In genomic region chr1:167114363-167115050, GRCm38 (mm10) we compare ENCODE assay signal across 16 mouse cellular contexts.
DNase-seq lines count a peak whose midpoint lies in the region; ATAC-seq and TF ChIP-seq lines count a peak whose summit lies in the region.
"Had no signal": no experiment of that assay in that cellular context is flagged by ENCODE, and none has a peak within 500 bp of the region (broad histone marks: within the 10 kb centered on the region; RNA-seq: fewer than 3 reads in every experiment).

No protein-coding gene starts in this region.

- H3K27ac ChIP-seq in embryonic facial prominence, embryonic 14.5 days (replicated peaks; ENCODE audit: low read depth, low read length), result no peak overlapping the region
- no peak overlapping the region for H3K27ac ChIP-seq in embryonic facial prominence, embryonic 10.5 days (replicated peaks)
- H3K27ac ChIP-seq in hindbrain, postnatal 0 days, result no peak overlapping the region
- H3K27ac ChIP-seq in hindbrain, embryonic 10.5 days, result no peak overlapping the region
- no peak overlapping the region for H3K27ac ChIP-seq in midbrain, embryonic 14.5 days (replicated peaks; ENCODE audit: low read depth, low read length)
- H3K27ac ChIP-seq in midbrain, embryonic 10.5 days (replicated peaks), result no peak overlapping the region
- H3K27ac ChIP-seq: heart, adult 2 months; limb, embryonic 15.5 days had no signal

- 69% methylated on average over 4 of the region's 4 CpGs for WGBS in embryonic facial prominence, embryonic 14.5 days
- WGBS in embryonic facial prominence, embryonic 10.5 days, result 77% methylated on average over 4 of the region's 4 CpGs
- WGBS in hindbrain, postnatal 0 days, result 31% methylated on average over 4 of the region's 4 CpGs
- WGBS in hindbrain, embryonic 10.5 days, result 67% methylated on average over 4 of the region's 4 CpGs
- 62% methylated on average over 4 of the region's 4 CpGs for WGBS in midbrain, embryonic 14.5 days
- 78% methylated on average over 4 of the region's 4 CpGs for WGBS in midbrain, embryonic 10.5 days

- H3K36me3 ChIP-seq in embryonic facial prominence, embryonic 14.5 days (ENCODE audit: control insufficient read depth, insufficient read depth, low read length), result no peaks in the 10 kb centered on the region
- no peaks in the 10 kb centered on the region for H3K36me3 ChIP-seq in embryonic facial prominence, embryonic 10.5 days (replicated peaks)
- H3K36me3 ChIP-seq in hindbrain, postnatal 0 days (ENCODE audit: insufficient read depth, low read length), result no peaks in the 10 kb centered on the region
- no peaks in the 10 kb centered on the region for H3K36me3 ChIP-seq in hindbrain, embryonic 10.5 days
- H3K36me3 ChIP-seq in midbrain, embryonic 14.5 days (ENCODE audit: control insufficient read depth, insufficient read depth, low read length), result no peaks in the 10 kb centered on the region
- no peaks in the 10 kb centered on the region for H3K36me3 ChIP-seq in midbrain, embryonic 10.5 days
- H3K36me3 ChIP-seq: limb, embryonic 15.5 days had no signal

- ATAC-seq in embryonic facial prominence, embryonic 14.5 days (ENCODE audit: low read depth), result no peak
- peak; percentile 44; the same call in 1 of the 2 replicates for ATAC-seq in hindbrain, postnatal 0 days
- 0 out of 2 replicates have a peak, but pooled peaks have one; percentile 21 for ATAC-seq in midbrain, embryonic 14.5 days (ENCODE audit: low FRiP score, low TSS enrichment)
- no peak for ATAC-seq in monocyte, adult 5-6 weeks (replicated peaks; ENCODE audit: insufficient number of reproducible peaks, low FRiP score, low TSS enrichment, poor library complexity, severe bottlenecking)

- peak; percentile 33 for DNase-seq in embryonic facial prominence, embryonic 14.5 days (ENCODE audit: low spot score)
- no peak for DNase-seq in embryonic facial prominence, embryonic 10.5 days (ENCODE audit: low spot score)
- peak; percentile 60 for DNase-seq in hindbrain, postnatal 0 days (ENCODE audit: low spot score)
- DNase-seq in hindbrain, embryonic 10.5 days (ENCODE audit: low spot score), result no peak
- peak; percentile 70 for DNase-seq in midbrain, embryonic 14.5 days
- no peak for DNase-seq in midbrain, embryonic 10.5 days (ENCODE audit: low spot score)
- DNase-seq: adrenal gland, adult 8-10 months; gastrocnemius, postnatal 10 days; heart, adult 2 months; kidney, adult 18-20 months; kidney, postnatal 25 days; layer of hippocampus, adult 9-11 months; thymus, postnatal 36 days had no signal

- H3K27me3 ChIP-seq in embryonic facial prominence, embryonic 14.5 days (replicated peaks; ENCODE audit: control insufficient read depth, insufficient read depth, low read length), result no peaks in the 10 kb centered on the region
- no peaks in the 10 kb centered on the region for H3K27me3 ChIP-seq in embryonic facial prominence, embryonic 10.5 days (replicated peaks; ENCODE audit: low read depth, poor library complexity, severe bottlenecking)
- no peaks in the 10 kb centered on the region for H3K27me3 ChIP-seq in hindbrain, postnatal 0 days (ENCODE audit: insufficient read depth, low read length)
- no peaks in the 10 kb centered on the region for H3K27me3 ChIP-seq in hindbrain, embryonic 10.5 days (ENCODE audit: insufficient read depth, poor library complexity, severe bottlenecking)
- no peaks in the 10 kb centered on the region for H3K27me3 ChIP-seq in midbrain, embryonic 14.5 days (ENCODE audit: control insufficient read depth, insufficient read depth, low read length)
- H3K27me3 ChIP-seq in midbrain, embryonic 10.5 days (ENCODE audit: low read depth, poor library complexity, severe bottlenecking), result no peaks in the 10 kb centered on the region
- H3K27me3 ChIP-seq: limb, embryonic 15.5 days; megakaryocyte, embryonic 14.5 days had no signal

- H3K4me3 ChIP-seq in embryonic facial prominence, embryonic 14.5 days (ENCODE audit: low read depth, low read length), result no peak overlapping the region
- no peak overlapping the region for H3K4me3 ChIP-seq in embryonic facial prominence, embryonic 10.5 days
- no peak overlapping the region for H3K4me3 ChIP-seq in hindbrain, postnatal 0 days (ENCODE audit: low read length)
- no peak overlapping the region for H3K4me3 ChIP-seq in hindbrain, embryonic 10.5 days
- no peak overlapping the region for H3K4me3 ChIP-seq in midbrain, embryonic 14.5 days (replicated peaks; ENCODE audit: low read depth, low read length)
- no peak overlapping the region for H3K4me3 ChIP-seq in midbrain, embryonic 10.5 days
- H3K4me3 ChIP-seq: heart, adult 2 months; limb, embryonic 15.5 days; megakaryocyte, embryonic 14.5 days had no signal

- no peak overlapping the region for H3K9ac ChIP-seq in embryonic facial prominence, embryonic 14.5 days (ENCODE audit: low read depth, low read length)
- H3K9ac ChIP-seq in hindbrain, postnatal 0 days (replicated peaks; ENCODE audit: low read length), result no peak overlapping the region
- H3K9ac ChIP-seq in midbrain, embryonic 14.5 days (replicated peaks; ENCODE audit: low read length), result no peak overlapping the region
- H3K9ac ChIP-seq: limb, embryonic 15.5 days had no signal

- H3K9me3 ChIP-seq in embryonic facial prominence, embryonic 14.5 days (ENCODE audit: control insufficient read depth, low read length), result no peaks in the 10 kb centered on the region
- no peaks in the 10 kb centered on the region for H3K9me3 ChIP-seq in embryonic facial prominence, embryonic 10.5 days
- no peaks in the 10 kb centered on the region for H3K9me3 ChIP-seq in hindbrain, postnatal 0 days (ENCODE audit: low read length)
- no peaks in the 10 kb centered on the region for H3K9me3 ChIP-seq in hindbrain, embryonic 10.5 days
- no peaks in the 10 kb centered on the region; the same call in 1 of the 2 replicates for H3K9me3 ChIP-seq in midbrain, embryonic 14.5 days (ENCODE audit: control insufficient read depth, low read length)
- no peaks in the 10 kb centered on the region for H3K9me3 ChIP-seq in midbrain, embryonic 10.5 days (replicated peaks)
- H3K9me3 ChIP-seq: limb, embryonic 15.5 days had no signal

- H3K4me1 ChIP-seq in embryonic facial prominence, embryonic 14.5 days (ENCODE audit: control insufficient read depth, insufficient read depth, low read length), result no peaks in the 10 kb centered on the region
- no peaks in the 10 kb centered on the region for H3K4me1 ChIP-seq in embryonic facial prominence, embryonic 10.5 days
- no peaks in the 10 kb centered on the region for H3K4me1 ChIP-seq in hindbrain, postnatal 0 days (ENCODE audit: insufficient read depth, low read length)
- H3K4me1 ChIP-seq in hindbrain, embryonic 10.5 days (replicated peaks), result peaks cover 18% of the 10 kb centered on the region
- H3K4me1 ChIP-seq in midbrain, embryonic 14.5 days (ENCODE audit: control insufficient read depth, insufficient read depth, low read length), result peaks cover 7% of the 10 kb centered on the region
- H3K4me1 ChIP-seq in midbrain, embryonic 10.5 days, result 0 out of 2 replicates have a peak, but pooled peaks cover 7% of the 10 kb centered on the region
- H3K4me1 ChIP-seq: limb, embryonic 15.5 days; megakaryocyte, embryonic 14.5 days had no signal

- no peak for TF ChIP-seq CTCF in hindbrain, postnatal 0 days (IDR thresholded peaks at IDR 0.05; ENCODE audit: low read depth)

- H3K4me2 ChIP-seq in embryonic facial prominence, embryonic 14.5 days (ENCODE audit: low read depth, low read length), result no peak overlapping the region
- no peak overlapping the region for H3K4me2 ChIP-seq in hindbrain, postnatal 0 days (ENCODE audit: low read depth, low read length)
- H3K4me2 ChIP-seq in midbrain, embryonic 14.5 days (ENCODE audit: low read length), result no peak overlapping the region
- H3K4me2 ChIP-seq: limb, embryonic 15.5 days had no signal

Comparison
In these comparisons a context has a peak if more than half of its experiments do, and no peak if none do; other contexts are left out.
1. DNase-seq: peak in embryonic facial prominence, embryonic 14.5 days (single experiment), hindbrain, postnatal 0 days (single experiment) and midbrain, embryonic 14.5 days (single experiment); none in embryonic facial prominence, embryonic 10.5 days (single experiment), hindbrain, embryonic 10.5 days (single experiment) and midbrain, embryonic 10.5 days (single experiment).
2. ATAC-seq: peak in hindbrain, postnatal 0 days (single experiment) and midbrain, embryonic 14.5 days (single experiment); none in embryonic facial prominence, embryonic 14.5 days (single experiment) and monocyte, adult 5-6 weeks (single experiment).